Mouse (Mus musculus): ENCODE results near the gene Defb35. TPM values are rescaled to one million over a fixed set of nuclear protein-coding genes. Genes with fewer than 3 reads are reported as not detected.

Defb35 gene
- polyA plus RNA-seq (2012; fragmentation: generic; extraction: Trizol): not detected

GRCm38 (mm10) chr8:21938052-21938451 is at the start of gene Defb35:
Gene Defb35 (plus strand): TSS chr8:21938352.

DNA sequence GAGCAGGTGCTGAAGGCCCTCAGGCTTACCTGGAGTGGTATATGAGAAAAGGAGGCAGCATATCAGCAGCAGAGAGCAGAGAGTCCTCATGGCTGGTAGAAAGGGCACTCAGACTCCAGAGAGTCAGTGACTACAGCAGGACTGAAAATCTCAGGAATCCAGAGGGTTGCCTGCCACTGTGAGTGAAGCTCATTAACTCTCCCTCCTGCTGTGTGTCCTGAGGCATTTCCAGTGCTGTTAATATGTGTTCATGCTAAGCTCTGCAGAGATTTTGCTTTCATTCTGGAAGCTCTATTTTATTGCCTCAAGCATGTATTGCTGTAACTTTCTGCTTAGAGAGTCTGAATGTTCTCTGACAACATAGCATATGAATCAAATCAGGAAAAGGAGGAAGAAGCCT is 31.9 kb upstream of the Defb35 start, which contains the start of gene Defb11:
TSS of gene Defb11 (minus strand) at position 123 of the 400 bp plus-strand sequence.

GRCm38 (mm10) chr8:21932610-21933009 is 5.5 kb upstream of the Defb35 start, which contains the start of gene Defb15:
Gene Defb15 (minus strand): TSS chr8:21932710.

DNA sequence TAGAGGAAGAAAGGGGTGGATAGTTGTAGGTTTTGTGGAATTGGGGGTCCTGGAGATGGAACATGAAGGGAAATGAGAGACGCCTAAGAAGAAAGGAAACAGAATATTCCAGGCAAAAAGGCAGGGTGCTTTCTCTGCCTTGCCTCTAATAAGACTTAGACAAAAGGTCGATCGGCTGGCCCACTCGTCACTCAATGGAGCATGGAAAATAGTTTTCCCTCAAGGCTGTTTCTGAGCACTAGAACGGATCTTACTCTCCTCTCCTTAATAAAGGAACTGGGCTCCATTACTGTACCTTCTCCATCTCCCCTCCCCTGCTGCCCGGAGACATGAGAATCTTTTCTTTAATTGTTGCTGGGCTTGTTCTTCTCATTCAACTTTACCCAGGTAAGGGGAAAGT is 8.3 kb downstream of the Defb35 start, which contains the start of gene Defb13:
TSS of gene Defb13 (plus strand) at position 301 of the 400 bp plus-strand sequence.

GRCm38 (mm10) chr8:21958414-21958813 is 20.3 kb downstream of the Defb35 start, which contains the start of gene Fam90a1a:
Gene Fam90a1a (plus strand): TSS chr8:21958714.

DNA sequence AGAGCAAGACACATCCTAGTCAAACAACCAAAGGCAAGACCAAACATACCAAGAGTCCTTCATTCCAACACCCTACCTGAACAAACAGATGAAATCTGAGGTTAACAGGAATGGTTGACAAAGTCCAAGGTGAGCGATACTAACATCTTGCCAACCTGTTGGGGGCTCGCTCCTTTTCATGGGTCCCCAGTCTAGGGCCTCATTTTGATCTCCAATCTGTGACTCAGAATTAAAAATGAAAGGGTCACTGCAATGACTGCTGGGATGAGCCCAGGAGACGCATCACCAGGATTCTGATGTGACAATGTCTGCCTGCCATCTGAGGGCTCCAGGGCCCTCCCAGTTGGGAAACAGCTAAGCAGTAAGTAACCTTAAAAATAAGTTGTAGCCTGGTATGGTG is 31.3 kb downstream of the Defb35 start, which contains the start of gene Ccdc70:
TSS of gene Ccdc70 (plus strand) at position 301 of the 400 bp plus-strand sequence.

Other genes starting within 250 kb of the Defb35 start
- gene AY761184, start 234.7 kb upstream of the Defb35 start, polyA plus RNA-seq (2012; fragmentation: generic; extraction: Trizol): not detected
- not detected for gene Defa24, start 203.9 kb upstream of the Defb35 start, polyA plus RNA-seq (2012; fragmentation: generic; extraction: Trizol)
- gene Defb50, start 114.8 kb upstream of the Defb35 start, polyA plus RNA-seq (2012; fragmentation: generic; extraction: Trizol): not detected
- gene Defb2, start 98.4 kb upstream of the Defb35 start, polyA plus RNA-seq (2012; fragmentation: generic; extraction: Trizol): not detected
- not detected for gene Defb10, start 79.5 kb upstream of the Defb35 start, polyA plus RNA-seq (2012; fragmentation: generic; extraction: Trizol)
- gene Defb9, start 52.9 kb upstream of the Defb35 start, polyA plus RNA-seq (2012; fragmentation: generic; extraction: Trizol): not detected
- gene Defb11, start 31.9 kb upstream of the Defb35 start, polyA plus RNA-seq (2012; fragmentation: generic; extraction: Trizol): not detected
- not detected for gene Defb15, start 5.6 kb upstream of the Defb35 start, polyA plus RNA-seq (2012; fragmentation: generic; extraction: Trizol)
- gene Defb13, start 8.4 kb downstream of the Defb35 start, polyA plus RNA-seq (2012; fragmentation: generic; extraction: Trizol): not detected
- gene Fam90a1a, start 20.4 kb downstream of the Defb35 start, polyA plus RNA-seq (2012; fragmentation: generic; extraction: Trizol): not detected
- not detected for gene Ccdc70, start 31.4 kb downstream of the Defb35 start, polyA plus RNA-seq (2012; fragmentation: generic; extraction: Trizol)
- gene Atp7b, start 122.0 kb downstream of the Defb35 start, polyA plus RNA-seq (2012; fragmentation: generic; extraction: Trizol): under 1 TPM in 1 of 2 experiments, not detected in 1; 0.05 TPM
- gene Alg11, start 122.4 kb downstream of the Defb35 start, polyA plus RNA-seq (2012; fragmentation: generic; extraction: Trizol): 1 to 10 TPM in 1 of 2 experiments, under 1 TPM in 1; 0.19 to 3.1 TPM
- not detected for gene Nek5, start 186.7 kb downstream of the Defb35 start, polyA plus RNA-seq (2012; fragmentation: generic; extraction: Trizol)
- gene Nek3, start 228.1 kb downstream of the Defb35 start, polyA plus RNA-seq (2012; fragmentation: generic; extraction: Trizol): 1 to 10 TPM in 1 of 2 experiments, under 1 TPM in 1; 0.80 to 3.7 TPM
- 10 to 100 TPM in 1 of 2 experiments, 1 to 10 TPM in 1; 4.0 to 47.6 TPM for gene Ckap2, start 247.5 kb downstream of the Defb35 start, polyA plus RNA-seq (2012; fragmentation: generic; extraction: Trizol)

Measured in C3H10T1/2 (cell line).